Mouse (Mus musculus) midbrain, embryonic 10.5 days (tissue): ENCODE data around the gene Dyrk1b. TPM values are rescaled to one million over a fixed set of nuclear protein-coding genes. Genes with fewer than 3 reads are reported as not detected.
A peak's percentile ranks its signal among the peaks of the same experiment; 100 is the strongest.
"Not testable (repeated sequence)": the region's sequence is repeated elsewhere in the genome, so short reads cannot be mapped to it uniquely, and the experiment has no call there.

Experiments used
- DNase-seq: peaks from one replicate; pipeline ENCODE4 v3.0.0-alpha.2; 2017; ENCODE audit warnings: low spot score
- H3K27ac ChIP-seq: fragments of 300-500 bp; sonication (generic); replicated peaks from 2 replicates; pipeline ENCODE4 v1.5.1; 2016; ENCODE audit warnings: mild to moderate bottlenecking
- H3K27me3 ChIP-seq: fragments of 300-500 bp; sonication (generic); 2 replicates; pipeline ENCODE4 v1.6.1; 2016; ENCODE audit warnings: low read depth, mild to moderate bottlenecking; ENCODE audit not compliant: poor library complexity, severe bottlenecking
- H3K36me3 ChIP-seq: fragments of 300-500 bp; sonication (generic); 2 replicates; pipeline ENCODE4 v1.6.1; 2016; ENCODE audit warnings: mild to moderate bottlenecking, moderate library complexity
- H3K4me1 ChIP-seq: fragments of 300-500 bp; sonication (generic); 2 replicates; pipeline ENCODE4 v1.6.1; 2016
- H3K4me3 ChIP-seq: fragments of 300-500 bp; sonication (generic); 2 replicates; pipeline ENCODE4 v1.5.1; 2016; ENCODE audit warnings: mild to moderate bottlenecking, moderate library complexity
- H3K9me3 ChIP-seq: fragments of 300-500 bp; sonication (generic); replicated peaks from 2 replicates; pipeline ENCODE4 v1.6.1; 2016; ENCODE audit warnings: mild to moderate bottlenecking
- WGBS: fragments of 180-500 bp; shearing (Covaris S2); methylation state at CpG from one replicate; pipeline ENCODE4 v1.1.7; 2016; 5-methylcytosine and 5-hydroxymethylcytosine counted together
- polyA plus RNA-seq: library from polyadenylated mRNA; unstranded; fragments of >200 nt; fragmentation: Nextera tagmentation; extraction: Ambion mirVana; gene quantifications from 2 replicates; pipeline ENCODE4 v1.2.1, GENCODE M21; 2016

Dyrk1b gene
- polyA plus RNA-seq, 1 experiment from 2014 or later: 13.5 TPM

- H3K9me3 ChIP-seq: peaks cover 9% of the 10 kb centered on the region; the same call in 1 of the 2 replicates
- DNase-seq: no peak
- H3K27me3 ChIP-seq: no peaks in the 10 kb centered on the region
- peaks cover 1% of the 10 kb centered on the region; the same call in 1 of the 2 replicates for H3K4me1 ChIP-seq
- WGBS: 65% methylated on average over 19 of the region's 19 CpGs
- H3K36me3 ChIP-seq: 0 out of 2 replicates have a peak, but pooled peaks cover 2% of the 10 kb centered on the region
- H3K4me3 ChIP-seq: no peak overlapping the region
- no peak overlapping the region for H3K27ac ChIP-seq
Observed at GRCm38 (mm10) chr7:28203207-28204108, 24.2 kb downstream of the Dyrk1b start.

GRCm38 (mm10) chr7:28206044-28206600 is 26.9 kb downstream of the Dyrk1b start:
- no peaks in the 10 kb centered on the region for H3K27me3 ChIP-seq
- peaks cover 9% of the 10 kb centered on the region; the same call in 1 of the 2 replicates for H3K9me3 ChIP-seq
- H3K27ac ChIP-seq: no peak overlapping the region
- no peak overlapping the region for H3K4me3 ChIP-seq
- H3K4me1 ChIP-seq: peaks cover 4% of the 10 kb centered on the region; the same call in 1 of the 2 replicates
- WGBS: 82% methylated on average over 4 of the region's 4 CpGs
- no peak for DNase-seq
- H3K36me3 ChIP-seq: no peaks in the 10 kb centered on the region

GRCm38 (mm10) chr7:28208396-28208987 is 29.2 kb downstream of the Dyrk1b start:
- DNase-seq: no peak
- 53% methylated on average over 12 of the region's 12 CpGs for WGBS
- Histone ChIP-seq H3K36me3 (no peaks in the 10 kb centered on the region), H3K27ac (peak overlapping the region; percentile 77), H3K27me3 (no peaks in the 10 kb centered on the region), H3K9me3 (peaks cover 3% of the 10 kb centered on the region; the same call in 1 of the 2 replicates), H3K4me3 (peak overlapping the region; percentile 48), H3K4me1 (peaks cover 4% of the 10 kb centered on the region; the same call in 1 of the 2 replicates)

- Histone ChIP-seq H3K4me3 (peak overlapping the region; percentile 48), H3K9me3 (no peaks in the 10 kb centered on the region), H3K27ac (peak overlapping the region; percentile 77), H3K27me3 (no peaks in the 10 kb centered on the region), H3K4me1 (peaks cover 4% of the 10 kb centered on the region; the same call in 1 of the 2 replicates), H3K36me3 (no peaks in the 10 kb centered on the region)
- WGBS: 61% methylated on average over 19 of the region's 19 CpGs
- peak; percentile 48 for DNase-seq
Observed at GRCm38 (mm10) chr7:28208988-28209508, 29.8 kb downstream of the Dyrk1b start.

GRCm38 (mm10) chr7:28210731-28211130 is 31.5 kb downstream of the Dyrk1b start:
- Histone ChIP-seq H3K4me1 (peaks cover 4% of the 10 kb centered on the region; the same call in 1 of the 2 replicates), H3K27me3 (no peaks in the 10 kb centered on the region), H3K36me3 (no peaks in the 10 kb centered on the region), H3K27ac (no peak overlapping the region), H3K4me3 (no peak overlapping the region), H3K9me3 (no peaks in the 10 kb centered on the region)
- 52% methylated on average over 5 of the region's 5 CpGs for WGBS
- no peak for DNase-seq

GRCm38 (mm10) chr7:28214142-28214541 is 34.9 kb downstream of the Dyrk1b start:
- Histone ChIP-seq H3K4me3 (no peak overlapping the region), H3K27ac (no peak overlapping the region), H3K27me3 (no peaks in the 10 kb centered on the region), H3K36me3 (no peaks in the 10 kb centered on the region), H3K9me3 (peaks cover 3% of the 10 kb centered on the region), H3K4me1 (no peaks in the 10 kb centered on the region)
- 34% methylated on average over 10 of the region's 10 CpGs for WGBS
- peak; percentile 35 for DNase-seq

- DNase-seq: not testable (repeated sequence)
- whole genome bisulfite sequencing: 89% methylated on average over 2 of the region's 2 CpGs
Observed at GRCm38 (mm10) chr7:28215950-28216349, 36.7 kb downstream of the Dyrk1b start.

GRCm38 (mm10) chr7:28217811-28218210 is 38.5 kb downstream of the Dyrk1b start:
- H3K9me3 ChIP-seq: peaks cover 15% of the 10 kb centered on the region
- WGBS: 95% methylated on average over 13 of the region's 13 CpGs
- H3K4me1 ChIP-seq, H3K27me3 ChIP-seq, DNase-seq, H3K4me3 ChIP-seq, H3K36me3 ChIP-seq, H3K27ac ChIP-seq: not testable (repeated sequence)

More at GRCm38 (mm10) chr7:28215950-28216349, 36.7 kb downstream of the Dyrk1b start:
- not testable (repeated sequence) for H3K4me3 ChIP-seq, H3K36me3 ChIP-seq, H3K4me1 ChIP-seq, H3K27ac ChIP-seq, H3K27me3 ChIP-seq, H3K9me3 ChIP-seq

GRCm38 (mm10) chr7:28218951-28219740 is 39.9 kb downstream of the Dyrk1b start:
- not testable (repeated sequence) for H3K27me3 ChIP-seq, DNase-seq, H3K27ac ChIP-seq, H3K4me1 ChIP-seq, H3K36me3 ChIP-seq, H3K4me3 ChIP-seq
- 90% methylated on average over 20 of the region's 20 CpGs for WGBS
- H3K9me3 ChIP-seq: peaks cover 15% of the 10 kb centered on the region

GRCm38 (mm10) chr7:28226836-28227235 is 47.6 kb downstream of the Dyrk1b start:
- not testable (repeated sequence) for H3K27ac ChIP-seq, H3K27me3 ChIP-seq, DNase-seq, H3K4me1 ChIP-seq, H3K4me3 ChIP-seq, H3K36me3 ChIP-seq
- H3K9me3 ChIP-seq: peaks cover 39% of the 10 kb centered on the region
- WGBS: 86% methylated on average over 4 of the region's 4 CpGs

- H3K27ac ChIP-seq, H3K36me3 ChIP-seq, DNase-seq, H3K4me3 ChIP-seq, H3K27me3 ChIP-seq, H3K4me1 ChIP-seq: not testable (repeated sequence)
- 90% methylated on average over 4 of the region's 4 CpGs for WGBS
- H3K9me3 ChIP-seq: peaks cover 39% of the 10 kb centered on the region
Observed at GRCm38 (mm10) chr7:28227421-28227820, 48.2 kb downstream of the Dyrk1b start.
